Mouse (Mus musculus): ENCODE measurements around the gene Tet2.
"Not testable (repeated sequence)": the region's sequence is repeated elsewhere in the genome, so short reads cannot be mapped to it uniquely, and the experiment has no call there.

DNA sequence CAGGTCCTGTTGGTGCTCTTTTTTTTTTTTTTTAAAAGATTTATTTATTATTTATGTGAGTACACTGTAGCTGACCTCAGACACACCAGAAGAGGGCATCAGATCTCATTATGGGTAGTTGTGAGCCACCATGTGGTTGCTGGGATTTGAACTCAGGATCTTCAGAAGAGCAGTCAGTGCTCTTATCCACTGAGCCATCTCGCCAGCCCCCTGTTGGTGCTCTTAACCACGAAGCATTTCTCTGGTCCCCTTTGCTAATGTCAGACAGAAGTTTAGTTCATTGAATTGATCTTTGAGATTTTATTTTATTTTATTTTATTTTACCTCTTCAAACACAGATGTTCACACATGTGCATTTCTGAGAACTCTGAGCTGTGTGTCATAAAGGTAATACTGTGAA lies 48.1 kb upstream of the Tet2 start:
- not testable (repeated sequence) for TF ChIP-seq CTCF, EP300 (IDR thresholded peaks at IDR 0.05; ENCODE audit: low read depth)

Data from liver, embryonic 14.5 days (tissue).